Mouse (Mus musculus) lung, postnatal 0 days (tissue): ENCODE measurements around the gene Lrmda.

Experiments
- CTCF ChIP-seq: IDR thresholded peaks from 2 replicates; pipeline ENCODE4 v1.5.1; 2016; ENCODE audit warnings: antibody characterized with exemption, mild to moderate bottlenecking
- EP300 ChIP-seq: IDR thresholded peaks from 2 replicates; pipeline ENCODE4 v1.6.1; 2016; ENCODE audit warnings: antibody characterized with exemption, mild to moderate bottlenecking, control low read depth

- TF ChIP-seq EP300 (peak; percentile 48; the same call in 1 of the 2 replicates), CTCF (no peak)
These were observed 415.9 kb downstream of the Lrmda start for GRCm38 (mm10) chr14:22435441-22435840.
